Mouse (Mus musculus) naive thymus-derived CD4-positive, alpha-beta T cell, adult 2 months (primary cell): Measurements from ENCODE around the gene Crmp1.

Experiments
- DNase-seq: peaks from one replicate; pipeline ENCODE4 v3.0.0-alpha.2; 2011; ENCODE audit warnings: low read depth

The Crmp1 gene

GRCm38 (mm10) chr5:37241651-37242151, at the start of gene Crmp1:
Crmp1 (plus strand) TSS chr5:37241940.
- no peak for DNase-seq

GRCm38 (mm10) chr5:37196196-37196595, 45.5 kb upstream of the Crmp1 start:
- no peak for DNase-seq

GRCm38 (mm10) chr5:37196666-37197250, 45.0 kb upstream of the Crmp1 start:
- DNase-seq: peak; percentile 21

- DNase-seq: no peak
Measured at GRCm38 (mm10) chr5:37197423-37197822, 44.3 kb upstream of the Crmp1 start.

DNA sequence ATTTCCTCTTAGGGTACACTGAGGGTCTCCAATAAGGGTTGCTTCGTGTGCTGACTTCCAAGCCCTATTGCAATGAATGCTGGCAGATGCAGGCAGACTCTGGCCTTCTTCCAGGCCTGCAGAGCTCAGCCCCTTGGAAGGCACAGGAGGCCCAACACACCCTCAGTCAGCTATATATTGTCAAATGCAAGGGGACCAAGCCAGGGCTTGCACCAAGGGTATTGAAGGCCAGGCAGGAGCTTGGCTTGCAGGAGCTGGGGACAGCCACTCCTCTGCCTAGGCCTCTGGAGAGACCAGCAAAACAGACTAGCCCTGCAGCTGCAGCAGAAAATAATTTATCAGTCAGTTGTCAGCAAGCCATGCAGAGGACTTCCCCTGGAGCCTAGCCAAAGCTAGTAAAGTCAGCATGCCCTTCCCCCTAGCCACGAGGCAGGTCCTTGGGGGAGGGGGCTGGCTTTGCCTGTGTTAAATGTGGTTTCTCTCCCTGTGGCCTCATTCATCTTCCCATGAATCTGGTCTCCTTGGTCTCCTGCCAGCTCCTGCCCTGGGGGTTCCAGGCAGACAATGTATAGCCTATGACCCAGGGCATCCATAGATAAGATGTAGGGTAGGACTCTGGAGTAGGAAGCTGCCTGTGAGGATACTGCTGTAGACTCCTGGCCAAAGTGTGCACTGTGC, 43.6 kb upstream of the Crmp1 start:
- no peak for DNase-seq

GRCm38 (mm10) chr5:37202285-37202684, 39.5 kb upstream of the Crmp1 start:
- DNase-seq: no peak

DNA sequence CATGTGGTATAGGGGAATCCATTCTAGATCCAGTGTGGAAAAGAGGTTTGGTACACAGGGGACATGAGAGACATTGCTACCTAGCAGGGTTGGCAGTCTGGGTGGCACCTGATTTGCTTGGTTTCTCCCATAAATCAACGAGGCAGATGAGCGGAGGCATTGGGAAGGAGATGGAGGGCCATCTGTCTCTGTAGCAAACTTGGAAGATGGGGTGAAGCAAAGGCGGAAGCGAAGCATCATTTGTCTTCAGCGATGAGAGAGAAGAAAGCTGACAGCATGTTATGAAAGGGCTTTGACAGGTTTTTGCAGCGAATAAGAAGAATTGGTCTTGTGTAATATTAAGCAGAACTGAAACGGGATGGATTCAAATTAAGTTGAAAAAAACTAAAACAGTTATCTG, 36.9 kb upstream of the Crmp1 start:
- DNase-seq: no peak

DNA sequence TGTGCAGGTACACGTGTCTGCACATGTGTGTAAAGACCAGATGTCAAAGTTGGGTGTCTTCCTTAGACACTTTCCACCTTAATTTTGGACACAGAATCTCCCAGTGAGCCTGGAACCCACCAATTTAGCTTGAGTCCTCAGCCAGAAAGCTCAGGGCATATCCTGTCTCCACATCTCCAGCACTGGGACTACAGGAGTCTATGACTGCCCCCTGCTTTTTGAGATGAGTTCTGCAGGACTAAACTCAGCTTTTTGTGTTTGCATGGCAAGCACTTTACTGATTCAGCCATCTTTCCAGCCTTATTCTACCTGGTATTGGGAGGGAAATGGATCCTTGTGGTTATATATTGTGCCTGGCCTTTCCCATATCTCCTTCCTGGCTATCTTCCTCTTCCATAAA, 36.3 kb upstream of the Crmp1 start:
- no peak for DNase-seq

GRCm38 (mm10) chr5:37206364-37206763, 35.4 kb upstream of the Crmp1 start:
- DNase-seq: no peak

DNA sequence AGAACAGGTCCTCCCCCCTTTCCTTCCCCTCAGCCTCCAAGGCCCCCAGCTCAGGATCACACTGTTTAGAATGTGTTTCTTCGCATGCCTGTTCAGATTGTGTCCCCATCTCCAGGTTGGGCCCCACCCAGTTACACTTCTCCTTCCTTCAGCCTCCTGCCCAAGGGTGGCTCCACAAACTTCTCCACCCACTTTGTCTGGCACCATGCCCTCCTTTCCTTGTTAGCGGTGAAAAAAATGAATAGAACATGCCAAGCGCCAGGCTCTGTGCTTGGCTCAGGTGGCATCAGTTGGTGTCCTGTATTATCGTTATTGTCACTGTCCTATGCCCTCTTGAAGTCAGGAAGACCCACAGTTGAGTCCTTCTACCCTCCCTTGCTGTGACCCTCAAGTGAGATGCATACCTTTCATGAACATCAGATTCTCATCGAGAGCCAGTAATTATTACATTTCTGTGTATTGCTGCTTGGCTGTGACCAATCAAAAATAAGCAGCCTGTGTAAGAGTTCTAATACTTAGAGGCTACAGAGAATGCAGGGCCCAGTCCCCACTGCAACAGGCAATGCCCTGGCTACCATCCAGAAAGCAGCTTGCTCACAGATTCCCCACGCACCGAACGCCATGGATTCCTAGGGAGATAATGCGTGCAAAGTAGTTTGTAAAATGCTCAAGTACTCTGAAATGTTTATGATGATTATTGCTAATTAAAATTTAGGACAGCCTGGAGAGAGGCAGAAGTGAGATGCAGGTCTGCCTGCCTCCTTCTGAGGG, 28.6 kb upstream of the Crmp1 start:
- no peak for DNase-seq

- DNase-seq: no peak
Measured at GRCm38 (mm10) chr5:37213709-37214103, 28.0 kb upstream of the Crmp1 start.

- DNase-seq: no peak
Measured at GRCm38 (mm10) chr5:37214614-37215013, 27.1 kb upstream of the Crmp1 start.

GRCm38 (mm10) chr5:37215276-37215675, 26.5 kb upstream of the Crmp1 start:
- no peak for DNase-seq

GRCm38 (mm10) chr5:37219615-37220014, 22.1 kb upstream of the Crmp1 start:
- no peak for DNase-seq

GRCm38 (mm10) chr5:37220575-37220974, 21.2 kb upstream of the Crmp1 start:
- no peak for DNase-seq

DNA sequence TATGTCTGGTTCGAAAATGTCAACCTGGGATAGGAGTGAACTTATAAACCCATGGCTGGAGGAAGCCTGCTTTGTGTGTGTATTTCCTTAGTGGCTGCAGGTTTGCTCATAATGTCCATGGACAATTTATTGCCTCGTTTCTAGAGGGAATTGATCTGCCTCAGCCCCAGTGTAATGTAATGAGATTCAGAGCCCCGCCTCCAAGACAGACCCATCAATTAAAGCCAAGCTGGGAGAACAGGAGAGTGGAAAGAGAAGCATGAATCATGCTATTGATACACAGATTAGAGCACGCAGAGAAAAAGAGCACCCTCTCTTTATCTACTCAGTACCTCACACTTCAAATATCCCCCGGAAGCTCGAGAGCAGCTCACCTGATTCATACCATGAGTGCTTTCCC, 20.2 kb upstream of the Crmp1 start:
- no peak for DNase-seq

- no peak for DNase-seq
Measured at GRCm38 (mm10) chr5:37222316-37222715, 19.4 kb upstream of the Crmp1 start.

DNA sequence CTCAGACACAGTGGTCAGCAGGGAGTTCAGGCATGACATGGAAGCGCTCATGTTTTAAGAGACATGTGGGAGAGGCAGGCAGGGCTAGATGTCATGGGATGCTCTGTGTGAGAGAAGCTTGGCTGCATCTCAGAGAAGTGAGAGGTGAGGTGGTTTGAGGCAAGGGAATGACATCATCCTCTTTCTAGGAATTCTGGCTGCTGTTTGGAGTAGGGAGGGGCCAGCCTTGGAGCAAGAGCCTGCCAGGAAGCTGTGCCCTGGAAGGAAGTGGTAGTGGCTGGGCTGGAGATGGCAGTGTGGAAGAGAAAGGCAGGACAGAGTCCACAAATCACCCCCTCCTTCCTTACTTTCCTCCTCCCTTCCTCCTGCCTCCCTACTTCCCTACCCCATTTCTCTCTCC, 16.0 kb upstream of the Crmp1 start:
- DNase-seq: no peak

- no peak for DNase-seq
Measured at GRCm38 (mm10) chr5:37227956-37228680, 13.6 kb upstream of the Crmp1 start.

DNA sequence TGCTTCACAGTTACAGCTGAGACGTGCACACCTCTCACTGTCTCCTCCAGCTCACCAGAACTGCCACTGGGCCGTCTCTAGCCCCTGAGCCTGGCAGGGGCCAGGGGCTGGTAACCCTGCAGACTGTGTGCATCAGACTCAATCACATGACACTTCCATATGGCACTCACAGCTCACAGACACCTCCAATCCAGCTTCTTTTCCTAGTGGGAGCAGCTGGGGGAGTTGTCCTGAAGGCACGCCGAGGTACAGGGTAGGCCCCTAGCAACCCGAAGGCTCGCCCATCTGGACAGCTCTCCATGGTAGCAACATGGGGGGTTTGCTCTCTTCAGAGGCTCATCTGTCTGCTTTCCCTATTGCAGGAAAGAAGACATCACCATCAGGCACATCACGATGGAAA, 12.8 kb upstream of the Crmp1 start:
- DNase-seq: no peak

- DNase-seq: no peak
Measured at GRCm38 (mm10) chr5:37233010-37233557, 8.7 kb upstream of the Crmp1 start.

DNA sequence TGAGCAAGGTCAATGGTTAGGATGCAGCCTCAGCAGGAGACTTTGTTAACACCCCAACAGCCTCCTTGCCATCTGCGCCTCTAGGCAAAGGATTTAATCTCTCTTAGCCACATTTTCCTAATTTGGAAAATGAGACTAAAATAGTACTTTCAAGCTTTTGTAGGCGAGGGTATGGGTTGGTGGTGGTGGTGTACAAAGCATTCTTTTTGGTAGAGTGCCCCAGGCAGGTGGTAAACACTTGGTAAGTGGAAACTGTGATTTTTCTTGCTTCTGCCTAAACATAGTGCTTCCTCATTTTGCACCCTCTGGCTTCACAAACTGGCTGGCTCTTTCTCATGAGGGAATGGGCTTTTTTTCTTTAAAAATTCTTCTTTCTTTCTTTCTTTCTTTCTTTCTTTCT, 3.1 kb upstream of the Crmp1 start:
- DNase-seq: no peak
